Mouse (Mus musculus) cortical plate, adult 2 months (tissue): ENCODE measurements around the gene Gm11237.
"Not testable (repeated sequence)": the region's sequence is repeated elsewhere in the genome, so short reads cannot be mapped to it uniquely, and the experiment has no call there.

Source experiments
- CTCF ChIP-seq: fragments of 200-500 bp; IDR thresholded peaks from 2 replicates; pipeline ENCODE4 v1.5.1; 2011; ENCODE audit warnings: mild to moderate bottlenecking, control low read depth, low read length; ENCODE audit not compliant: insufficient read depth; ENCODE audit errors: extremely low read depth
- POLR2A ChIP-seq: fragments of 200-500 bp; IDR thresholded peaks from 2 replicates; pipeline ENCODE4 v1.6.1; 2011; ENCODE audit warnings: mild to moderate bottlenecking, low read length, control low read depth; ENCODE audit not compliant: insufficient read depth; ENCODE audit errors: extremely low read depth

DNA sequence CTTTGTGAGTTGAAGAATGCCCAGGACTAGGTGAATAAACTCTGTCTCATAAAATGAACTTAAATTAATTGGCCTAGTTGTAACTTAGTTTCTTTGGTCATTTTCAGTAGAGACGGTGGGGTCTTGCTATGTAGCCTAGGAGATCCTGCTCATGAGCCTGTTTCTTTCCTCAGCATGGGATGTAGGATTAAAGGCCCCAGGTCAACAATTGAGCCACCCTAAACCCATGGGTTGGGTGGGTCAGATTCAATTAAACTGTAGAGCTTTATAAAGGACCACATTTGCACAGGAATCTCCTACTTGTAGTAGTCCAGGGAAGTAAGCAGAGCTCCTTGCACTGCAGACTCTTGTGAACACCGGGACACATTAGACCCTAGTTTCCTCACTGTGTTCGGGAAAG, 15.2 kb upstream of the Gm11237 start, which contains the start of gene Gm11238:
- not testable (repeated sequence) for TF ChIP-seq CTCF, POLR2A
